Mouse (Mus musculus) retina, adult 2 months (tissue): ENCODE results near the gene Zfp655.
"Not testable (repeated sequence)": the region's sequence is repeated elsewhere in the genome, so short reads cannot be mapped to it uniquely, and the experiment has no call there.

Experiments used
- DNase-seq: peaks from one replicate; pipeline ENCODE4 v3.0.0-alpha.2; 2012; ENCODE audit warnings: low read depth, low spot score

Gene Zfp655

GRCm38 (mm10) chr5:145231367-145231871, at the start of gene Zfp655:
TSS of gene Zfp655 (plus strand) at chr5:145231715.
- DNase-seq, result peak; percentile 92

DNA sequence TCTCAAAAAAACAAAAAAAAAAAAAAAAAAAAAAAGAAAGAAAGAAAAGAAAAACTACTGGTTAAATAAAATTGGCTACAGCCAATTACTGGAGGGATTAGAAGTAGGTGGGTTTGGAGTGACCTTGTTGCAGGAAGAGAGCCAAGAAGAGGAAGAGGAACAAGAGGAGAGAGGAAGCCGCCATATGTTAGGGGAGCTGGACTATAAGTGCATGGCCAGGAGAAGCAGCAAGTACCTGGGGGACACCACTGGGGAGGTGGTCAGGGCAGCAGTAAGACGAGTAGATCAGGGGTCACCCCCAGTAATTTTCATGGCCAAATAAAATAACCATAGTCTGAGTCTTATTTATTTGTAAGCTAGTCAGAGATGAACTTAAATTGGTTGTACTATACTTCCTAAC, 46.3 kb upstream of the Zfp655 start:
- DNase-seq, result no peak

- no peak for DNase-seq
Measured at GRCm38 (mm10) chr5:145189416-145189815, 42.1 kb upstream of the Zfp655 start.

GRCm38 (mm10) chr5:145190373-145190772, 41.1 kb upstream of the Zfp655 start:
- DNase-seq, result no peak

DNA sequence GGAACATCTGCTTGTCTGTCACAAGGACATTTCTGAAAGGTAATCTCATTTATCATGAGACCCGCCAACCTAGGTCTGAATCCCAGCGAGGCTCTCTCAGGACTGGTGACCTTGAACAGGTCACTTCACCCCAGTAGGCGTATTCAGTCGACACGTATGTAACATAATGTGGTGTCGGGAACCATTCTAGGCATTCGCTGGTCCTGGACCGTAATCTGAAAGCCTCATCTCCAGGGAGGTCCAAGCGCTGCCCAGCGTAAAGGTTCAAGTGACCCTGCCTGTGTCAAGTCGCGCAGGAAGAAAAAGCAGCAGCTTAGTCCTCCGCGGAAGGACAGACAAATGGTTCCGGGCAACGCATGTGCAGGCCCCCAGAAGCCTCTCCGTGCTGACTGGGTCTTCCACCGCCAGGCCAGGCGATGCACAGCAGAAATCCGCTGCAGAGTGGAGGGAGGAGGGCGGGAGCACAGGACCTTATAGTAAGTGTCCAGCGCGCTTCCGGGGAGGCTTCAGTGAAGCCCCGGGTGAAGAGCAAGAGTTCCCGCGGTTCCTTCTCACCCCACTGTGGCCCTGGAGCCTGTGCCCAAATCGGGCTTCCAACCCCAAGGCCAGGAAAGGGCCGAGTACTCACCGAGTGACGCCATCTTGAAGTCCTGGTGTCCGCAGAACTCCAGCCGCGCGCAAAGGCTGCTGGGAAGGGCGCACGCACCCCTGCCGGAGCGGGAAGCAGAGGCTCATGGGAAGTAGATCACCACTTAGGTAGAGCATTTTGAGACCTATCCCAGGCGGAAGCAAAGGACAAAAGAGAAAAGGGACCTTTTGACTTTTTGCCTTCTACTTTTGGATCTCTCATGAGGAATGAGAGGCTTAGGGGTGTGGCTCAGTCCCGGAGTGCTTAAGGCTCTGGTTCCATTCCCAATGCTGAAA, 40.4 kb upstream of the Zfp655 start:
- peak; percentile 81 for DNase-seq

DNA sequence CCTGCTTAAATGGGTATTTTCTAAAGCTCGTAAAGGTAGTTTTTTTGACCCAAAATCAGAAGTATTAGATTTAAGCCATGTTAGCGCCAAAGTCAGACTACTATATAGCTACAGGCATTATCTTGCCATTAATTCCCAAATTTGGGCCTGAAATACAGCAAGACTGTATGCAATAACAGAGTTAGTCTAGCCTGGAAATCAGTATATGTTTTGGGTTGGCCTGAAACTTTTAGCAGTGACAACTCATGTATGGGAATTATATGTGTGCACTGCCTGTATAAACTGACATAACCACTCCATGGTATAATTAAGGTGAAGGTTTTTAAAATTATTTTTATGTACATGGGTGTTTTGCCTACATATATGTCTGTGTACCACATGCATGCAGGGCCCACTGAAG, 39.6 kb upstream of the Zfp655 start, which contains the start of gene Atp5j2:
Atp5j2 (minus strand) TSS at position 101 of the 400 bp plus-strand sequence.
- no peak for DNase-seq

GRCm38 (mm10) chr5:145200387-145200786, 31.1 kb upstream of the Zfp655 start:
- no peak for DNase-seq

- DNase-seq, result peak; percentile 76
Measured at GRCm38 (mm10) chr5:145201321-145201991, 30.1 kb upstream of the Zfp655 start, which contains the start of gene Zkscan14. TSS of gene Zkscan14 (minus strand) at chr5:145201868.

- no peak for DNase-seq
Measured at GRCm38 (mm10) chr5:145202446-145202845, 29.1 kb upstream of the Zfp655 start.

DNA sequence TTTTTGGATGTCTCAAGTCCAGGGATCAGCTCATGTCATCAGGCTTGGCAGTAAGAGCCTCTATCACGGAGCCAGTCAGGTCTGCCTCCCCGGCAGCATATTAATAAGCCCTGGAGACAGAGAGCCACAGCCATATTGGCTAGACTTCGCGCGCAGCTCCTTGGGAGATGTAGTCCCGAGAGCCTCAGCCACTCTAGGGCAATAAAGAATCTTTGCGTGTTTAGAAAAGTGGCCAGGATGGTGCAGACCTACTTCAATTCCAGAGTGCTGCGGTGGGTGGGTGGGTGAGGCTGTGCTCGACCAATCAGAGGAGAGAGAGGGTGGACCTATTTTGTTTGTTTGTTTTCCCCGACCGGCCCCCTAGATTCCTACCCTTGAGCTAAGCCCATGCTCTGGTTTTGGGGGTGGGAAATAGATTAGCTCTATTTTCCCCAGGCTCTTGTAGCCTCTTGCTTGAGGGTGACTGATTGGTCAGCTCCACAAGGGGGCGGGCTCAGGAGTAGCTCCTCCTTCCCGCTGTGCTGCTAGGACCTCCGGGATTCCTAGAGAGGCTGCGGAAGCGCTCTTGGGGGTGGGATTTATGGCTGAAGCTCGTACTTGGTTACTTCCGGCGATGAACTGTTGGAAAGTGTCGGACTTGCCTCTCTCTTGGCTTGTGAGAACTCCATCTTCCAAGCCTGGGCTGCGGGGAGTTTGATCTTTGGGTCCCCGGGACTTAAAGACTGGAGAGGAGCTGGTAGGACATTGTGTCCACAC, 27.4 kb upstream of the Zfp655 start, which contains the start of gene Zkscan5:
Zkscan5 (plus strand) TSS at position 627 of the 756 bp plus-strand sequence.
- DNase-seq, result peak; percentile 94

DNA sequence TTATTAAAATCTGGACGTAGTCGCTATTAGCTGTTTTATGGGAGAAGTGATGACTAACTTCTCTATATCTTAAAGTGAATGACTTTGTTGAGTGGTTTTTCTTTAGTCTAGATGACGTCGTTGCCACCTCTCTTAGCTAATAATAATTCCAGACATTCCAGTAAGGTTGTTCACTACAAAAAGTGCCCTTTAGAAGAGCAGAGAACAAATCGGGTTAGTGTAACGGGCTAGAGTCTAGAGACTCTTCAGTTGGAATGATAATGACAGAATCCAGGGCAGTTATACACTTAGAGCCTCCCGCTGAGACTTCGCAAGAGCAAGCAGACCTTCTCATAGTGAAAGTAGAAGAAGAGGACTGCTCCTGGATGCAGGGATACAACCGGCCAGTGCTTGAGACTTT, 26.5 kb upstream of the Zfp655 start:
- no peak for DNase-seq

GRCm38 (mm10) chr5:145207385-145207784, 24.1 kb upstream of the Zfp655 start:
- no peak for DNase-seq

- DNase-seq, result no peak
Measured at GRCm38 (mm10) chr5:145207954-145208353, 23.6 kb upstream of the Zfp655 start.

DNA sequence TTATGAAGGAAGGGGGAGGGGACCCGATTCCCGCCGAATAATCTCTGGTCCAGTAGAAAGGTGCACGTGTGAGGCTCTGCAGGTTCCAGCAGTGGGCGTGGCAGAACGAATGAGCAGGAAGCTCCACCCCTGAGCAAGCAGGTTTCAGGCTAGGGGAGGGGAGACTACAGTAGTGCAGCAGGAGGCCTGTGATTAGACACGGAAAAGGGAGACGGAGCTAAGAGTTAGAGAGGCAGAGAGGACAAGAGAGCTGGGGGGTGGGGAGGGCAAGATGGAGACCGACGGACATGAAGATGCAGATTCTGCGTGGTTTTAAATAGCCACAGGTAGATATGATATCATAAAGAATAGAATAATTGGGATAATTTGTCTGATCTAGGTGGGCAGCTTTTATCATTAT, 23.1 kb upstream of the Zfp655 start:
- DNase-seq, result not testable (repeated sequence)

DNA sequence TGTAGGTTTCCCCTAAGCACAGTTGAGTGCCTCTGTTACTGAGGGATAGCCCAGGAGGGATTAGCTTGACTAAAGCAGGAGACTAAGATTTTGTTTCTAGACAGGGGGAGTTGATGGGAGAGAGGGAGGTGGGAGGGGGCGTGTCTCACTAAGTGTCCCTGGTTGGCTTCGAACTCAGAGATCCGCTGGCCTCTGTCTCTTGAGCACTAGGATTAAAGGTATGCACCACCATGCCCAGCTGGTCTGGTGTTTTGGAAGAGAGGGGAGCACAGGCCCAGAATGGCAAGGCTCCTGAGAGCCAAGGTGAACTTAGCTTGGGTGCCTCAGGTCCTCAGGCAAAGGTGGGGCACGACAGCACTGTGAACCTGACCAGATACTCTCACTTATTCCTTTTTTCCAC, 20.2 kb upstream of the Zfp655 start:
- DNase-seq, result no peak

GRCm38 (mm10) chr5:145212216-145212615, 19.3 kb upstream of the Zfp655 start:
- DNase-seq, result no peak

- DNase-seq, result no peak
Measured at GRCm38 (mm10) chr5:145213505-145213904, 18.0 kb upstream of the Zfp655 start.

DNA sequence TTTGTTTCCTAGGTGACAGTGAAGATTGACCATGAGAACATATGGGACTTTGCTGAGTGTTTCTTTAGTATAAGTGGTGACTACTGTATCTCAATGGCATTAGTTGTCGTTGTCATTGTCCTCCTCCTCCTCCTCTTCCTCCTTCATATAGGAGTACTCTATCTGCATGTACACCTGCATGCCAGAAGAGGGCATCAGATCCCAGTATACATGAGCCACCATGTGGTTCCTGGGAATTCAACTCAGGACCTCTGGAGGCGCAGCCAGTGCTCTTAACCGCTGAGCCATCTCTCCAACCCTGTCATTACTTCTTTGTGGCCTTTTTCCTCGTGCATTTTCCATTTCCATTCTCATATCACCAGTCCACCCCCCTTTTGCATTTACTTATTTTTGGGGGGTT, 16.8 kb upstream of the Zfp655 start:
- DNase-seq, result no peak

DNA sequence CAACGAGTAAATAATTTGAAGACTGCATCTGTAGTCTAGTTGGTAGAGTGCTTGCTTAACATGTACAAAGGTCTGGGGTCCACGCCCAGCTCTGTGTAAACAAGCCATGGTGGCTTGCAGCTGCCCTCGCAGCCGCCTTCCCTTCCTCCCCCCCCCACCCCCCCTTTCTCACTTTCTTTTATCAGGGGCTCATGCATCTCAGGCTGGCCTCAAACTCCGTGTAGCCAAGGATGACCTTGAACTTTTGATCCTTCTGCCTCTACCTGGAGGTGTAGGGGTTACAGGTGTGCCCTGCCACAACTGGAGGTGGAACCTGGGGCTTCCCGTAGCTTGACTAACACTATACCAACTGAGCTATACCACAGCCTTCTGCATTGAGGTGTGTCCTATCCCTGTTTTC, 13.8 kb upstream of the Zfp655 start:
- DNase-seq, result no peak

DNA sequence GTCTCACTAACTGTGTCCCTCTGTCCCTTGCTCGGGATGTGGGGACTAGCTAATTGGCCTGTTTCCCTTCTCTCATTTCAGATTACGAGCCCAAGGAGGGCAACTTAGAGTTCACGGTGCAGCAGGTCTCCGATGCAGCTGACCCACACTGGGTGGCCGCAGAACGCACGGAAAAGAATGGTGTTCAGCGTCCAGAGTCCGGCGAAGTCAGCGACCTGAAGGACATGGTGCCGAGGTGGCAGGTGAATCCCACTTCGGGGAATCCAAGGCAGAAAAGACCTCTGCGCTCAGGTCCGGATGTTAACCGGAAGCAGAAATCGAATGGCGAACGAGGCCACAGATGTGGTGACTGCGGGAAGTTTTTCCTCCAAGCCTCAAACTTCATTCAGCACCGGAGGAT, 13.3 kb upstream of the Zfp655 start:
- DNase-seq, result no peak

GRCm38 (mm10) chr5:145218671-145219070, 12.8 kb upstream of the Zfp655 start:
- DNase-seq, result no peak

GRCm38 (mm10) chr5:145219981-145220380, 11.5 kb upstream of the Zfp655 start:
- DNase-seq, result no peak
